Mouse (Mus musculus) heart, postnatal 0 days (tissue): ENCODE data around the gene Oxsr1. TPM values are rescaled to one million over a fixed set of nuclear protein-coding genes. Genes with fewer than 3 reads are reported as not detected.

Source experiments
- ATAC-seq: fragments of 200-750 bp; cut with Nextera tagmentation; 2 replicates; pipeline ENCODE4 v1.8.0; 2017; ENCODE audit warnings: low read depth, moderate number of reproducible peaks, moderate library complexity; ENCODE audit not compliant: insufficient read depth
- DNase-seq: peaks from one replicate; pipeline ENCODE4 v3.0.0-alpha.2; 2016; ENCODE audit warnings: low spot score
- H3K27ac ChIP-seq: fragments of 300-500 bp; sonication (generic); 2 replicates; pipeline ENCODE4 v1.5.1; 2014; ENCODE audit warnings: low read depth, mild to moderate bottlenecking
- H3K27me3 ChIP-seq: fragments of 300-500 bp; sonication (generic); 2 replicates; pipeline ENCODE4 v1.6.1; 2014; ENCODE audit warnings: low read length, mixed read lengths; ENCODE audit not compliant: control insufficient read depth, insufficient read depth
- H3K36me3 ChIP-seq: fragments of 300-500 bp; sonication (generic); replicated peaks from 2 replicates; pipeline ENCODE4 v1.6.1; 2014; ENCODE audit warnings: low read length, mixed read lengths; ENCODE audit not compliant: control insufficient read depth, insufficient read depth
- H3K4me1 ChIP-seq: fragments of 300-500 bp; sonication (generic); 2 replicates; pipeline ENCODE4 v1.6.1; 2014; ENCODE audit warnings: antibody characterized with exemption; ENCODE audit not compliant: control insufficient read depth, insufficient read depth
- H3K4me2 ChIP-seq: fragments of 300-500 bp; sonication (generic); 2 replicates; pipeline ENCODE4 v1.6.1; 2014; ENCODE audit warnings: low read depth, mild to moderate bottlenecking, low read length, moderate library complexity
- H3K4me3 ChIP-seq: fragments of 300-500 bp; sonication (generic); 2 replicates; pipeline ENCODE4 v1.5.1; 2014; ENCODE audit warnings: low read depth, low read length
- H3K9ac ChIP-seq: fragments of 300-500 bp; sonication (generic); replicated peaks from 2 replicates; pipeline ENCODE4 v1.6.1; 2014; ENCODE audit warnings: low read depth, low read length, mixed read lengths
- H3K9me3 ChIP-seq: fragments of 300-500 bp; sonication (generic); replicated peaks from 2 replicates; pipeline ENCODE4 v1.6.1; 2016; ENCODE audit warnings: low read length; ENCODE audit not compliant: control insufficient read depth
- CTCF ChIP-seq: IDR thresholded peaks from 2 replicates; pipeline ENCODE4 v1.5.1; 2016; ENCODE audit warnings: antibody characterized with exemption, control low read depth, low read depth
- EP300 ChIP-seq: IDR thresholded peaks from 2 replicates; pipeline ENCODE4 v1.6.1; 2016; ENCODE audit warnings: antibody characterized with exemption, low read depth
- WGBS: fragments of 180-500 bp; shearing (Covaris S2); extraction: QIAGEN DNeasy Blood & Tissue Kit; methylation state at CpG from one replicate; pipeline ENCODE4 v1.1.7; 2014; 5-methylcytosine and 5-hydroxymethylcytosine counted together
- polyA plus RNA-seq: library from polyadenylated mRNA; unstranded; fragments of >200 nt; fragmentation: Nextera tagmentation; extraction: Ambion mirVana; gene quantifications from 2 replicates; pipeline ENCODE4 v1.2.1, GENCODE M21; 2015
- total RNA-seq: library from RNA; depleted of rRNA; stranded (reverse); fragments of >200 nt; gene quantifications from 2 replicates; pipeline ENCODE4 v1.2.3, GENCODE M21; 2014; ENCODE audit warnings: low replicate concordance

The Oxsr1 gene
- total and polyA plus RNA-seq, 2 experiments from 2014 or later, result 6.7 to 28.1 TPM

DNA sequence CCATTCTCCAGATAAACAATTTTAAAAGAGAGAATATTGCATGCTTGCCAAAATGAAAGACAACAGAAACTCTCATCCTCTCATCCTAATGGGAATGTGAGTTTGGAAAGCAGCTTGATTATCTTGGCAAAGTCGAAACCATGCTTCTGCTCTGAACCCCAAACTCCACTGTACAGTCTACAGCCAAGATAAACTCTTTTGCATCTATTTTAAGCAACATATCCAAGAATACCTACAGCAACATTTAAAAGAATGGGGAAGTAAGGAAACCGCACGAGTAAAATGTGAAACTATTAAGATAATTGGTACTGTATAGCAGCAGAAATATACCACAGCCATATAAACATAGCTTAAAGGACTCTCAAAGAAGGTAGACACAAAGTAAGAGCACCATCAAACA lies 6.3 kb upstream of the Oxsr1 start:
- ATAC-seq (no peak), DNase-seq (peak; percentile 15)
- no peak for TF ChIP-seq CTCF
- no peak for TF ChIP-seq EP300
- Histone ChIP-seq H3K9me3 (no peaks in the 10 kb centered on the region), H3K4me2 (no peak overlapping the region), H3K27me3 (no peaks in the 10 kb centered on the region), H3K27ac (no peak overlapping the region), H3K4me3 (no peak overlapping the region), H3K9ac (no peak overlapping the region), H3K36me3 (no peaks in the 10 kb centered on the region), H3K4me1 (0 out of 2 replicates have a peak, but pooled peaks cover 3% of the 10 kb centered on the region)
- WGBS, result 32% methylated on average over 3 of the region's 3 CpGs

DNA sequence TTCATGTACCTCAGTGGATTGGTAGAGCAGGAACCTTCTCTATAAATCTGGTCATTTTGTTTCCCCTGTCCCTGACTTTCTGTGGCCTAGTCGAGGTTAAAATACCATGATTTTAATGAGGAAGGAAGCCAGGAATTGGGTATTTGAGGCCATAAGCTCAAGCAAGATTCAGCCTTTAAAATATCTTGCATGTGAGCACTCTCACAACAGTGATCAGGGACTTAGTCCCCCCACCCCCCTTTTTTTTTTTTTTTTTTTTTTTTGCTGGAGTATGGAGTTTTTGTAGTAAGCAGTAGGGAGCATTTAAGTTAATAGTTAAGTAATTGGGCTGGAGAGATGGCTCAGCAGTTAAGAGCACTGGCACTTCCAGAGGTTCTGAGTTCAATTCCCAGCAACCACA lies 1.9 kb upstream of the Oxsr1 start:
- 69% methylated on average over 1 of the region's 1 CpGs for whole genome bisulfite sequencing
- peaks cover 13% of the 10 kb centered on the region for H3K4me1 ChIP-seq
- H3K27me3 ChIP-seq, result no peaks in the 10 kb centered on the region
- DNase-seq (no peak), ATAC-seq (no peak)
- H3K4me3 ChIP-seq, result no peak overlapping the region
- H3K4me2 ChIP-seq, result no peak overlapping the region
- no peak overlapping the region for H3K9ac ChIP-seq
- no peaks in the 10 kb centered on the region for H3K36me3 ChIP-seq
- H3K27ac ChIP-seq, result no peak overlapping the region
- H3K9me3 ChIP-seq, result no peaks in the 10 kb centered on the region
- TF ChIP-seq CTCF (no peak), EP300 (no peak)

GRCm38 (mm10) chr9:119323260-119323645 lies 1.0 kb upstream of the Oxsr1 start:
- Histone ChIP-seq H3K9ac (peak overlapping the region; percentile 55), H3K36me3 (no peaks in the 10 kb centered on the region), H3K27me3 (no peaks in the 10 kb centered on the region), H3K4me3 (peak overlapping the region; percentile 93), H3K4me2 (peak overlapping the region; percentile 92), H3K9me3 (no peaks in the 10 kb centered on the region), H3K4me1 (peaks cover 13% of the 10 kb centered on the region), H3K27ac (peak overlapping the region; percentile 96)
- 3% methylated on average over 9 of the region's 9 CpGs for WGBS
- peak; percentile 24 for DNase-seq
- ATAC-seq, result no peak
- TF ChIP-seq CTCF (no peak), EP300 (no peak)

- TF ChIP-seq EP300, result no peak
- no peak for TF ChIP-seq CTCF
- peak; percentile 4; the same call in 1 of the 2 replicates for ATAC-seq
Observed at GRCm38 (mm10) chr9:119321392-119322229, 616 bp downstream of the Oxsr1 start.

GRCm38 (mm10) chr9:119320946-119321345 lies 1.3 kb downstream of the Oxsr1 start:
- Histone ChIP-seq H3K27me3 (no peaks in the 10 kb centered on the region), H3K9me3 (no peaks in the 10 kb centered on the region), H3K9ac (peak overlapping the region; percentile 85), H3K27ac (no peak overlapping the region), H3K4me1 (peaks cover 13% of the 10 kb centered on the region), H3K36me3 (no peaks in the 10 kb centered on the region), H3K4me2 (peak overlapping the region; percentile 92), H3K4me3 (peak overlapping the region; percentile 93)
- 9% methylated on average over 7 of the region's 7 CpGs for WGBS
- ATAC-seq (no peak), DNase-seq (no peak)
- TF ChIP-seq EP300 (no peak), CTCF (no peak)

More at GRCm38 (mm10) chr9:119321392-119322229, 616 bp downstream of the Oxsr1 start:
- peak overlapping the region; percentile 93 for H3K4me3 ChIP-seq
- WGBS, result under 1% methylated on average over 48 of the region's 59 CpGs
- H3K36me3 ChIP-seq, result no peaks in the 10 kb centered on the region
- peaks cover 13% of the 10 kb centered on the region for H3K4me1 ChIP-seq
- peak overlapping the region; percentile 85 for H3K9ac ChIP-seq
- H3K9me3 ChIP-seq, result no peaks in the 10 kb centered on the region
- DNase-seq, result peak; percentile 35
- H3K27ac ChIP-seq, result peak overlapping the region; percentile 96
- no peaks in the 10 kb centered on the region for H3K27me3 ChIP-seq
- peak overlapping the region; percentile 92 for H3K4me2 ChIP-seq
